Mouse (Mus musculus) small intestine, adult 10 weeks (tissue): ENCODE measurements around the gene Ccn1. TPM values are rescaled to one million over a fixed set of nuclear protein-coding genes. Genes with fewer than 3 reads are reported as not detected.

Experiments used
- polyA plus RNA-seq: library from polyadenylated mRNA; stranded (reverse); fragments of 350-450 nt; fragmentation: Illumina TruSeq; extraction: RNeasy Lipid Tissue Mini Kit (QIAGEN cat#74804); gene quantifications from one replicate; pipeline ENCODE4 v1.2.3, GENCODE M21; 2014; ENCODE audit warnings: low replicate concordance

The Ccn1 gene
- polyA plus RNA-seq = 3.7 TPM

DNA sequence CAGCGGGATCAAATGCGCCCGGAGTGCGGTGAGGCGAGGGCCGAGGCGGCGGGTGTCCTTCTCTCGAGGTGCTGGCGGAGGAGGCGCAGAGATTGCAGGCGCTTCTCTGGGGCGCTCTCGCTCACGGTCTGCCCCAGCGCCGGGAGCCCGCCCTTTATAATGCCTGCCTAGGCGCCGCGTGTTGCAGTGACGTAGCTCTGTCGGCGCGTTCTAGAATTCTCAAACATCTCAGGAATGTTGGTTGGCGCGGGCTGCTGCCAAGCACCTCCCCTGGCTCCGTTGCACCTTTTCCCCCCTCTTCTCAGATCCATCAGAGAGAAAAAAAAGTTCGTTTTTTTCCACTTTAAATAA is at the start of gene Ccn1:
Ccn1 (minus strand) TSS at position 130 of the 351 bp plus-strand sequence.

Other genes starting within 250 kb of the Ccn1 start
- gene Znhit6, start 73.8 kb downstream of the Ccn1 start, polyA plus RNA-seq = 14.1 TPM
- gene Ddah1, start 108.7 kb upstream of the Ccn1 start, polyA plus RNA-seq = 1.6 TPM